In genomic region chrX:101754478-101754877, GRCm38 (mm10) we compare ENCODE assay signal across 12 mouse cellular contexts. TPM values are rescaled to one million over a fixed set of nuclear protein-coding genes. Genes with fewer than 3 reads are reported as not detected.
DNase-seq lines count a peak whose midpoint lies in the region; ATAC-seq and TF ChIP-seq lines count a peak whose summit lies in the region.
"Had no signal": no experiment of that assay in that cellular context is flagged by ENCODE, and none has a peak within 500 bp of the region (broad histone marks: within the 10 kb centered on the region; RNA-seq: fewer than 3 reads in every experiment).

No protein-coding gene starts in this region.

- H3K4me1 ChIP-seq in intestine, postnatal 0 days (replicated peaks; ENCODE audit: control insufficient read depth, insufficient read depth, low read length): no peaks in the 10 kb centered on the region

- no peak for ATAC-seq in intestine, postnatal 0 days

- H3K4me3 ChIP-seq in gastrocnemius, adult 2 months: no peak overlapping the region
- H3K4me3 ChIP-seq in intestine, postnatal 0 days (ENCODE audit: low read depth, low read length): no peak overlapping the region

- intact Hi-C loops in left cerebral cortex, postnatal 4 days (cut with DNase I): no loop called here
- intact Hi-C loops in gastrocnemius, adult 2 months (cut with DNase I): no loop called here

- no peak for TF ChIP-seq CTCF in gastrocnemius, adult 2 months (IDR thresholded peaks at IDR 0.05)
- no peak for TF ChIP-seq CTCF in intestine, postnatal 0 days (IDR thresholded peaks at IDR 0.05; ENCODE audit: low read depth)

- H3K4me2 ChIP-seq in intestine, postnatal 0 days (replicated peaks; ENCODE audit: low read depth): no peak overlapping the region

- H3K9me3 ChIP-seq in intestine, postnatal 0 days (ENCODE audit: control insufficient read depth): no peaks in the 10 kb centered on the region

- no peak overlapping the region for H3K9ac ChIP-seq in intestine, postnatal 0 days (ENCODE audit: low read depth, low read length)

- peak; percentile 9 for DNase-seq in adrenal gland, adult 2 months
- no peak for DNase-seq in adrenal gland, adult 8-10 months
- peak; percentile 10 for DNase-seq in layer of hippocampus, adult 11-12 months (ENCODE audit: low spot score)
- DNase-seq in layer of hippocampus, adult 9-10 months (ENCODE audit: low spot score): no peak
- DNase-seq in cerebellum, postnatal 25 days: peak; percentile 38 to 60
- DNase-seq in left cerebral cortex, postnatal 4 days: peak; percentile 53
- no peak for DNase-seq in gastrocnemius, adult 2 months
- DNase-seq: heart, postnatal 36 days had no signal

- H3K27me3 ChIP-seq in intestine, postnatal 0 days (replicated peaks; ENCODE audit: control insufficient read depth, insufficient read depth, low read length): no peaks in the 10 kb centered on the region

- no peaks in the 10 kb centered on the region for H3K36me3 ChIP-seq in intestine, postnatal 0 days (ENCODE audit: control insufficient read depth, insufficient read depth)

- H3K27ac ChIP-seq in gastrocnemius, adult 2 months: no peak overlapping the region
- no peak overlapping the region for H3K27ac ChIP-seq in intestine, postnatal 0 days (ENCODE audit: low read depth, low read length)

- WGBS in intestine, postnatal 0 days: 69% methylated on average over 5 of the region's 5 CpGs

RNA-seq across cellular contexts. Expression of gene Cxcr3, which starts 20.4 kb away (rescaled TPM):
- total RNA-seq in adrenal gland, adult 2 months (2021): under 1 TPM; 0.20 to 0.31 TPM
- 1.5 and 1.9 TPM in 2 replicates for polyA plus RNA-seq in adrenal gland, adult 2 months (2012; rRNA removed)
- total RNA-seq in adrenal gland, adult 8-10 months (2022): 1 to 10 TPM in 2 of 4 experiments, under 1 TPM in 2; 0.38 to 1.2 (median 0.89) TPM
- total RNA-seq in left cerebral cortex, postnatal 4 days (2021): not detected
- not detected for total RNA-seq in gastrocnemius, adult 2 months (2021)
- 1.0 and 1.1 TPM in 2 replicates for polyA plus RNA-seq in intestine, postnatal 0 days (2015; fragmentation: Nextera tagmentation; extraction: Ambion mirVana)
- total RNA-seq: gastrocnemius, adult 8-10 months had no signal

RNA-seq across cellular contexts. Expression of gene Gm4779, which starts 39.7 kb away (rescaled TPM):
- under 1 TPM in 1 of 2 experiments, not detected in 1; 0.41 TPM for total RNA-seq in adrenal gland, adult 2 months (2021)
- polyA plus RNA-seq in adrenal gland, adult 2 months (2012; rRNA removed): 0.34 TPM in 1 of 2 replicates, not detected in the other
- total RNA-seq in adrenal gland, adult 8-10 months (2022): not detected
- total RNA-seq in left cerebral cortex, postnatal 4 days (2021): under 1 TPM in 1 of 2 experiments, not detected in 1; 0.28 TPM
- not detected for total RNA-seq in gastrocnemius, adult 2 months (2021)
- not detected in 2 replicates for polyA plus RNA-seq in intestine, postnatal 0 days (2015; fragmentation: Nextera tagmentation; extraction: Ambion mirVana)
- total RNA-seq: gastrocnemius, adult 8-10 months; heart, postnatal 36 days had no signal
- polyA plus RNA-seq: spleen, adult 2 months had no signal

RNA-seq across cellular contexts. Expression of gene 8030474K03Rik, which starts 40.0 kb away (rescaled TPM):
- total RNA-seq in adrenal gland, adult 2 months (2021): not detected
- not detected in 2 replicates for polyA plus RNA-seq in adrenal gland, adult 2 months (2012; rRNA removed)
- total RNA-seq in adrenal gland, adult 8-10 months (2022): not detected
- under 1 TPM in 1 of 2 experiments, not detected in 1; 0.34 TPM for total RNA-seq in left cerebral cortex, postnatal 4 days (2021)
- not detected for total RNA-seq in gastrocnemius, adult 2 months (2021)
- not detected in 2 replicates for polyA plus RNA-seq in intestine, postnatal 0 days (2015; fragmentation: Nextera tagmentation; extraction: Ambion mirVana)
- total RNA-seq: common myeloid progenitor, adult 5-6 weeks; gastrocnemius, adult 8-10 months; heart, postnatal 36 days had no signal
- polyA plus RNA-seq: spleen, adult 2 months had no signal

Comparison
In these comparisons a context has a peak if more than half of its experiments do, and no peak if none do; other contexts are left out.
1. DNase-seq: peak in adrenal gland, adult 2 months (single experiment), layer of hippocampus, adult 11-12 months (single experiment), cerebellum, postnatal 25 days (2 of 2) and left cerebral cortex, postnatal 4 days (single experiment); none in adrenal gland, adult 8-10 months (single experiment), layer of hippocampus, adult 9-10 months (single experiment) and gastrocnemius, adult 2 months (single experiment).